Mouse (Mus musculus) liver, embryonic 15.5 days (tissue): ENCODE results near the gene AF067063. TPM values are rescaled to one million over a fixed set of nuclear protein-coding genes. Genes with fewer than 3 reads are reported as not detected.

ENCODE experiments used
- ATAC-seq: fragments of 200-750 bp; cut with Nextera tagmentation; 2 replicates; pipeline ENCODE4 v1.8.0; 2017; ENCODE audit warnings: moderate number of reproducible peaks, mild to moderate bottlenecking, moderate library complexity; ENCODE audit not compliant: insufficient read depth
- H3K27ac ChIP-seq: fragments of 300-500 bp; sonication (generic); replicated peaks from 2 replicates; pipeline ENCODE4 v1.5.1; 2015; ENCODE audit warnings: mild to moderate bottlenecking, inconsistent platforms
- H3K27me3 ChIP-seq: fragments of 300-500 bp; sonication (generic); 2 replicates; pipeline ENCODE4 v1.6.1; 2015; ENCODE audit warnings: mild to moderate bottlenecking, inconsistent platforms
- H3K36me3 ChIP-seq: fragments of 300-500 bp; sonication (generic); replicated peaks from 2 replicates; pipeline ENCODE4 v1.6.1; 2015; ENCODE audit warnings: moderate library complexity, mild to moderate bottlenecking, inconsistent platforms
- H3K4me1 ChIP-seq: fragments of 300-500 bp; sonication (generic); replicated peaks from 2 replicates; pipeline ENCODE4 v1.6.1; 2015; ENCODE audit warnings: inconsistent platforms
- H3K4me2 ChIP-seq: fragments of 300-500 bp; sonication (generic); 2 replicates; pipeline ENCODE4 v1.6.1; 2015; ENCODE audit warnings: moderate library complexity, mild to moderate bottlenecking, inconsistent platforms
- H3K4me3 ChIP-seq: fragments of 300-500 bp; sonication (generic); replicated peaks from 2 replicates; pipeline ENCODE4 v1.5.1; 2015; ENCODE audit warnings: mild to moderate bottlenecking, inconsistent platforms
- H3K9ac ChIP-seq: fragments of 300-500 bp; sonication (generic); 2 replicates; pipeline ENCODE4 v1.6.1; 2015; ENCODE audit warnings: moderate library complexity, mild to moderate bottlenecking, inconsistent platforms
- H3K9me3 ChIP-seq: fragments of 300-500 bp; sonication (generic); replicated peaks from 2 replicates; pipeline ENCODE4 v1.6.1; 2016; ENCODE audit warnings: inconsistent platforms
- WGBS: fragments of 180-500 bp; shearing (Covaris S2); methylation state at CpG from one replicate; pipeline ENCODE4 v1.1.7; 2015; ENCODE audit warnings: mixed read lengths; ENCODE audit not compliant: insufficient replicate concordance; 5-methylcytosine and 5-hydroxymethylcytosine counted together
- polyA plus RNA-seq: library from polyadenylated mRNA; unstranded; fragments of >200 nt; fragmentation: Nextera tagmentation; extraction: Ambion mirVana; gene quantifications from 2 replicates; pipeline ENCODE4 v1.2.1, GENCODE M21; 2015

Gene AF067063
- polyA plus RNA-seq, 1 experiment from 2014 or later: not detected

- H3K9me3 ChIP-seq: no peaks in the 10 kb centered on the region
- no peak for ATAC-seq
Measured at GRCm38 (mm10) chr13:119797656-119798055, 32.4 kb downstream of the AF067063 start.

DNA sequence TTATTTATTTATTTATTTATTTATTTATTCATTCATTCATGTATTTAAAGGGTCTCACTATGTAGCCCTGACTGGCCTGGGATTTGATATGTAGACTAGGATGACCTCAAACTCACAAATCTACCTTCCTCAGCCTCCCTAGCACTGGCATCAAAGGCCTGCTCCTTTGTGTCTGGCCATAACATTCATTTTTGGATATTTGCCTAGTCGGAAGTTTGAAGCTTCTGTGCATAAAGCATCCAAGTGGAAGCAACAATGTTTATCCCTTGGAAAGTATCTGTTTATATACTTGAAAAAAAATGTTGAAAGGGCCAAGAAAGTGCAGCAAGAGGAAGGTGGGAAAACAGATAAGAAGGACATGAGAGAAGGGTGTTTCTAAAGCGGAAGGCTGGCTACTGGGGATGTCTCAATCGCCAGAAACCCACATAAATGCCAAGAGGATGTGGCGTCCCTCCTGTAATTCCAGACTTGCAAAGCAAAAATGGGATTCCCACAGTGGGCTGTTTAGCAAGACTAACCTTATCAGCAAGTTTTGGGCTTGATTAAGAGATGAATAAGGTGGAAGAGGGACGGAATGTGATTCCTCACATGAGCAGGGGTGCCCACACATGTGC is 37.1 kb downstream of the AF067063 start:
- Histone ChIP-seq H3K27ac (no peak overlapping the region), H3K27me3 (no peaks in the 10 kb centered on the region), H3K9ac (no peak overlapping the region), H3K4me2 (no peak overlapping the region), H3K4me1 (peaks cover 33% of the 10 kb centered on the region), H3K36me3 (peaks cover 7% of the 10 kb centered on the region), H3K4me3 (no peak overlapping the region), H3K9me3 (no peaks in the 10 kb centered on the region)
- no peak for ATAC-seq
- 43% methylated on average over 5 of the region's 5 CpGs for WGBS

More at GRCm38 (mm10) chr13:119797656-119798055, 32.4 kb downstream of the AF067063 start:
- no peak overlapping the region for H3K4me2 ChIP-seq
- 36% methylated on average over 4 of the region's 4 CpGs for WGBS
- H3K4me3 ChIP-seq: no peak overlapping the region
- peaks cover 7% of the 10 kb centered on the region; the same call in 1 of the 2 replicates for H3K4me1 ChIP-seq
- no peak overlapping the region for H3K9ac ChIP-seq
- H3K36me3 ChIP-seq: no peaks in the 10 kb centered on the region
- no peak overlapping the region for H3K27ac ChIP-seq
- H3K27me3 ChIP-seq: no peaks in the 10 kb centered on the region

- Histone ChIP-seq H3K9ac (peak overlapping the region; percentile 96), H3K27ac (peak overlapping the region; percentile 89), H3K4me1 (peaks cover 33% of the 10 kb centered on the region), H3K9me3 (no peaks in the 10 kb centered on the region), H3K4me2 (peak overlapping the region; percentile 97), H3K4me3 (peak overlapping the region; percentile 95), H3K27me3 (no peaks in the 10 kb centered on the region), H3K36me3 (peaks cover 17% of the 10 kb centered on the region)
- 4% methylated on average over 18 of the region's 18 CpGs for WGBS
- no peak for ATAC-seq
Measured at GRCm38 (mm10) chr13:119791580-119792135, 38.4 kb downstream of the AF067063 start.

DNA sequence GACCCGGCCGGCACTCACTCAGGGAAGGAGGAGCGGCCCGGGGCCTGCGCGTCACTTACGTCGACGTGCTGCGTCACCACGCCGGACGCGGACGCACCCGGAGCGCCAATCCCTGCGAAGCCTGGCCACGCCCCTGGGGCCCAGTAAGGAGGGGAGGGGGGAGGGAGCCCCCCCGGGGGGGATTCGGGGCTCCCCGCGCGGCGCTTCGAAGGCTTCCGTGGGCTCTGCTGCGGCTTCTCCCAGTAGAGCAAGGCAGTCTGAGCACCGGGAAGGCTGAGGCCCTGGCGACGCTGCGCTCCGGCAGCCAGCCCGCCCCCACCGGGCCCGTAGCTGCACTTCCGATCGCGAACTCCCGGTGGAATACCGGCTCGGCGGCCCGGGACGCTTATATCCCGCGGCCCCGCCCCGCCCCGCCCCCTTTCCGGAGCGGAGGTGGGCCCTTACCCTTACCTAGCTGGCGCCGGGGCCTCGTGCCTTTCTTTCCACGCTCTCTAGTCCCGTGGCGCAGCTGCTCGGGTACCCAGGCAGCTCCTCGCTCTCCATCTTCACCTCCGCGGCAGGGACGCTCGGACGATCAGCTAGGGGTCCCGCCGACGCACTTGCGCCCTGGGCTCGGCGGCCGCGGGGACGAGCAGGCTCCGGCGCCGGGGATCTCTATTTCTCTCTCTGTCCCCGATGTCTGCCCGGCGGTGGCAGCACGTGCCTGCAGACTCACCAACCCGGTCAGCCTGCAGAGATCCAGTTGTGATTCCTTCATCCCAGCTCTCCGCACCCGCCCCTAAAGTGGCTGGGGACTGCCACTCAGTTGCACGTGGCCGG is 39.0 kb downstream of the AF067063 start, which contains the start of gene Zfp131:
TSS of gene Zfp131 (minus strand) at position 129 of the 819 bp plus-strand sequence.
- H3K27ac ChIP-seq: peak within 1 kb of the TSS; percentile 89
- H3K4me3 ChIP-seq: peak within 1 kb of the TSS; percentile 95
- under 1% methylated on average over 65 of the region's 86 CpGs for WGBS
- H3K4me1 ChIP-seq: peaks cover 33% of the 10 kb centered on the region
- no peaks in the 10 kb centered on the region for H3K27me3 ChIP-seq
- peak within 1 kb of the TSS; percentile 96 for H3K9ac ChIP-seq
- ATAC-seq: peak; percentile 97
- no peaks in the 10 kb centered on the region for H3K9me3 ChIP-seq
- peak within 1 kb of the TSS; percentile 97 for H3K4me2 ChIP-seq
- peaks cover 21% of the 10 kb centered on the region for H3K36me3 ChIP-seq

- ATAC-seq: peak; percentile 63
- no peaks in the 10 kb centered on the region for H3K9me3 ChIP-seq
- peak overlapping the region; percentile 97 for H3K4me2 ChIP-seq
- H3K4me1 ChIP-seq: peaks cover 33% of the 10 kb centered on the region
- H3K9ac ChIP-seq: peak overlapping the region; percentile 96
- H3K4me3 ChIP-seq: peak overlapping the region; percentile 95
- H3K27ac ChIP-seq: peak overlapping the region; percentile 89
- under 1% methylated on average over 46 of the region's 66 CpGs for WGBS
- peaks cover 30% of the 10 kb centered on the region for H3K36me3 ChIP-seq
- H3K27me3 ChIP-seq: no peaks in the 10 kb centered on the region
Measured at GRCm38 (mm10) chr13:119789851-119790717, 39.9 kb downstream of the AF067063 start.

GRCm38 (mm10) chr13:119783581-119783980 is 46.4 kb downstream of the AF067063 start:
- Histone ChIP-seq H3K27me3 (no peaks in the 10 kb centered on the region), H3K9ac (no peak overlapping the region), H3K4me2 (no peak overlapping the region), H3K27ac (no peak overlapping the region), H3K4me1 (no peaks in the 10 kb centered on the region; the same call in none of the 2 replicates), H3K9me3 (no peaks in the 10 kb centered on the region), H3K4me3 (no peak overlapping the region), H3K36me3 (peaks cover 78% of the 10 kb centered on the region)
- 71% methylated on average over 4 of the region's 4 CpGs for WGBS
- no peak for ATAC-seq

Other genes with a start within 250 kb of the AF067063 start
- not detected in 2 replicates for gene Ccl28, start 206.4 kb downstream of the AF067063 start, polyA plus RNA-seq
- 166 and 167 TPM in 2 replicates for gene Hmgcs1, start 139.8 kb downstream of the AF067063 start, polyA plus RNA-seq
- 0.09 and 0.10 TPM in 2 replicates for gene Nim1k, start 74.3 kb downstream of the AF067063 start, polyA plus RNA-seq
- gene Zfp131, start 39.3 kb downstream of the AF067063 start, polyA plus RNA-seq: 12.1 and 12.5 TPM in 2 replicates
- not detected in 2 replicates for gene D13Ertd608e, start 5.8 kb upstream of the AF067063 start, polyA plus RNA-seq
- gene Tcstv1, start 64.6 kb upstream of the AF067063 start, polyA plus RNA-seq: not detected in 2 replicates
- not detected in 2 replicates for gene Gm21761, start 99.1 kb upstream of the AF067063 start, polyA plus RNA-seq
- gene B020031M17Rik, start 120.6 kb upstream of the AF067063 start, polyA plus RNA-seq: not detected in 2 replicates
- gene Gm36079, start 196.8 kb upstream of the AF067063 start, polyA plus RNA-seq: not detected in 2 replicates
- gene Gm21188, start 222.0 kb upstream of the AF067063 start, polyA plus RNA-seq: 0.35 and 0.43 TPM in 2 replicates